Mouse (Mus musculus): ENCODE measurements around the gene Cox6b1. TPM values are rescaled to one million over a fixed set of nuclear protein-coding genes. Genes with fewer than 3 reads are reported as not detected.

Cox6b1 gene
- total RNA-seq, 2 experiments from 2014 or later, result 3,012 to 3,285 TPM

DNA sequence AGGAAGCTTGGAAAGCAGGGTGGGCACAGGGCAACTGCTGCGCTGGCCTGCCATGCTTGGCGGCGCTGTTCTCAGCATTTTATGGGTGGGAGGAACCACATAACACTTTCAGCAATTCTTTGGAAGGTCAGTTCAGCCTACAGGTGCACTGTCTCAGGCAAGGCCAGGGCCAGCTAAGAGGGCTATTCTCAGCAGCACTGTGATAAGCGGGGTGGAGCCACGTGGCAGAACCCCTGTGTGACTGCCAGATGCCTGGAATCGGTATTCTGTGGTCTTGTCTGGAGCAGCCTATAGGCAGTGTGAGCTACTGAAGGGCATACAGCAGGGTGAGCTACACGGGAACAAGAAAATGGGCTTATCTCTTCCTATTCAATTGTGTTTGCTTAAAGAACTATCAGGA is 15.9 kb downstream of the Cox6b1 start:
- DNase-seq, result no peak

DNA sequence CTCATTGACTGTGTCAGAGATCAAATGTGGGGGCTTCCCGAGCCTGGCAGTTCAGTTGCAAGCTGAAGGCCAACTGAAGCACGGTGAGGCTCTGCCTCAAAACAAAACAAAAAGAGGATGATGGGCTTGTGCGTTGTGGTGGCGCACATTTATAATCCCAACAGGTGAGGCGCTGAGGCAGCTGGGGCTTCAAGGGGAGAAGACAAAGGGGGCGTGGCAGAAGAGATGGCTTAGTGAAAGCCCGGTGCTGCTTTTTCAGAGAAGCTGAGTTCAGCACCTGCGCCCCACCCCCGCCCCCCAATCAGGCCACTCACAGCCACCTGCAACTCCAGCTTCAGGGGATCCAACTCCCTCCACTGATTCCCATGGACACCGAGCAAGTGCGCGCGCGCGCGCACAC is 17.5 kb downstream of the Cox6b1 start:
- DNase-seq, result no peak

DNA sequence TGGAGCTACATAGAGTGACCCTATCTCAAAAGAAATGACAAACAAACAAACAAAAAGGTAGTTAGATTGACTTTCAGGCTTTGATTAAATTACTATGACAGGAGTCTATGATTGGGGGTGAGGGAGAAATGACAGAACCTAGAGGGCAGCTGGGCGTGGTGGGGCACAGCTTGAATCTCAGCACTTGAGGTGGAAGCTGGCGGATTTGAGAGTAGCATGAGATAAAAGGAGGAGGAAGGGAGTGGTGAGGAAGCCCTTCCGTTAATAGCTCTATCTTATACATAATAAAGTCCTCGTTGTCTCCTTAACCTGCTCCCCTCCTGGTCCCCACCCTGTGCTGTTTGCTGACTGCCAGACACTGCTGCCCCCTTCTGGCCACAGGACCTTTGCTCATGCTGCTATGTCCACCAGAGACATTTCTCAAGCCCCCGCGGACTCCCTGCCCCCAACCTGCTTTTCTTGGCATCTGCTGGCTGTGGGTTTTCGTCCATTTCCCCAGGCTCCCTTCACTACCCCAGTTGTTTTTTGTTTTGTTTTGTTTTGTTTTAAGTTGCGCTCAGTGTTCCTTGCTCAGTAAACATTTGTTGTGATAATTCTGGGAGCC is 18.1 kb downstream of the Cox6b1 start:
- peak; percentile 76 for DNase-seq

DNA sequence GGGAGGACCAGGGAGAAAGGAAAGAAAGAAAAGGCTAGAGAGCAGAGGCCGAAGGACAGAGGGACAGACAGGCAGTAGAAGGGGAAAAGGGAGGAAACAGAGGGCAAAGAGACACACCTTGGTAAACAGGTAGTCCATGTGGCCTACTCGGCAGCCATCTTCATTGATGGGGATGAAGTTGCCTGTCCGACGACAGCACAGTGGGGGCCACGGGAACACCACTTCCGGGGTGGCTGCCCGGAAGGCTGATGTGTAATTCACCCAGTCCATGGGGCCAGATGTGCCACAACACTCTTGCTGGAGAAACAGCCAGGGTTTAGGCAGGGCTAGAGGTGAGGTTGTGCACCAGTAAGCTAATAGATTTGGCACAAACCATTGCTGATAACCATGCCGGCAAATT is 21.0 kb downstream of the Cox6b1 start:
- DNase-seq, result no peak

DNA sequence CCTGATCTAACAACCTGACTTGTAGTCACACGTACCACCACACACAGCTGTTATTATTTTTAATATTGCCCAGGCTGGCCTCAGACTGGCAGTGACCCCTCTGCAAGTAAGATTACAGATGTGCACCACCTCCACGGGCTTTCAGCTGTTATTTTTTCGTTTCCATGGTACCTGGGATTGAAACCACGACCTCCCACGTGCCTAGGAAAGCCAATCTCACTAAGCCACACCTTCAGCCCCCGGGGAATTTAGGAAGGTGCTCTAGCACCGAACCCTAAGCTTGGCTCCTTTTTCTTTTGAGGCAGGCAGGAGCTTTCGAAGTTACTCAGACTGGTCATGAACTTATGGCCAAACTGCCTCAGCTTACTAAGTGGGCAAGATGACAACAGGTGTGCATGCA is 21.5 kb downstream of the Cox6b1 start:
- DNase-seq, result no peak

DNA sequence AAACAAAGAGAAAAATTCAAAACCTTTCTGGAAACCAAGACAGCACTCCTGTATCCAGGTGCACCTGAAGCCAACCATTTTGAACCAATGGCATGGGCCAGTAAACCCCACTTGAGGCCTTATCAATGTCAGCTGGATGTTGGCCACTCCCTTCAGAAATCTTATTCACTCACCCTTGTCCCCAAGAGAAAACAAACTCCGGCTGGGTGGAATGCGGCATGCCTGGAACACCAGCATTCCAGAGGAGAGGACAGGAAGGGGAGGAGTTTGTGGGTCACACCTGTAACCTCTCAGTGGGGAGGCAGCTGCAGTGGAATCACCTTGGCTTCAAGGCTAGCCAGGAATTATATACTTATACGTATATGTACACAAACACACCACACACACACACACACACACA is 23.4 kb downstream of the Cox6b1 start:
- DNase-seq, result no peak

DNA sequence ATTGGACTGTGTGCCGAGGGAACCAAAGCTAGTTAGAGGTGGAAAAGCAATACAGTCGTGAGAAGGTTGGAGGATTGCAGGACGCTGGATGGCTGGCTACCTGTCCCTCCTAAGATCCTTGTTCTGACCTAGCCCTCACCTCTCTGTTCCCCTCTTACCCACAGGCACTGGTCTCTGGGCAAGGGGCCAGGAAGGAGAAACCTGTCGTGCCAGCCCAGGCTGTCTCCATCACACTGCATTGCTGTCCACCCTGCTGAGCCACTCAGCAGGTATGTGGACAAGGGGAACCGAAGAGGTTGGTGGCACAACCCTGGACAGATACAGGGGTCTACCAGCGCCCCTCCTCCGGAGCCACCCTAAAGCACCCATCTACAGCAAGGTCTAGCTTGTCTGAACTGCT is 25.3 kb downstream of the Cox6b1 start:
- no peak for DNase-seq

DNA sequence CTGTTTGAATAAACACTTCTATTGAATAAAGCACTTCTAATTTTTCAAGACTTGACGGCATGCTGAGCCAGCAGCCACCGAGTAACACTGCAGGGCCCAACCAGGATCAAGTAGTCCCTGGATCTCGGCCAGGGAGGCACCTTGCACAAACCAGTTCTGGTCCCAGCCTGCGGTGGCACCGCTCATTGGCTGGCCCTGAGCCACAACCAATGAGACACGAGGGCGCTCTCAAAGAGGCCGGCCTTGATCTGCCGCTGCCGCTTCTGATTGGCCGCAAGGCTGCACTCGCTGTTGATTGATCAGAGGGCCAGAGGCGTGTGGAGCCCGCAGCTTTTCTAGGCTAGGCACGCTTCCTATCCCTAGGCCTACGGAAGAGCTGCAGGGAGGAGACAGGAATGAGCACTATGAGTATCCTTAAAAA is 26.0 kb downstream of the Cox6b1 start:
- DNase-seq, result peak; percentile 96

DNA sequence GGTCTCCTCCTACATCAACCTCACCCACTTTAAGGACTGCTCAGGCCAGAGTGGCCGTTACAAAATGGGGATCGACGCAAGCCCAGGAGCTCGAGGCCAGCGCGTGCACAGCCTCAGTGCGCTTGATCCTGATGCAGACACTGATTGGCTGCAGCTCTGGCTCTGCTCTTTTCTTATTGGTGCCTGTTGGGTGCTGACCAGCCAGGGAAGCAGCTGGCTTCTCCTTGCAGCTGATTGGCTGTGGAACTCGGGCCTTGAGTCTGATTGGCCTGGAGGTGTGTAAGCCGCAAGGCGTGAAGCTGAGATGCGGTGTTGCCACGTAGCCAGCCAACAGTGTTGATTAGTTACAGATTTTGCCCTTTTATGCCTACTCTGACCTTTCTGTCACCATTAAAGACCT is 27.2 kb downstream of the Cox6b1 start, which contains the start of gene Zbtb32:
Zbtb32 (minus strand) TSS at position 124 of the 400 bp plus-strand sequence.
- DNase-seq, result no peak

DNA sequence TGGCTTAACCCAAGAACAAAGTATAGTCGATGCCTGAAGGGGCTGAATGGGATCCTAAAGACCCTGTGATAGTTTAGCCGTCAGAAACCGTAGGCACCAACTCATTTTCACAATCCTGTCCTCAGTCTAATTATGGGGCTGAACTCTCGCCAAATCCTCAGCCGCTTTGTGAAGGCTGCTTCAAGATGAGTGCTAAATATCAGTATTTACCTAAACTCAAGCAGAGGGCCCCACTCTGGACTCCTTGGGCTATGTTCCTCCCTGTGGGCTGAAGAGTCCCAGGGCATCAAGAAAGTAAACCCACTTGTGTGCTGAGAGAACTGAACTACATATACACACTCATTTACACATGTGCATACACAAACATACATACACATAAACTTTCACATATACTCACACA is 29.1 kb downstream of the Cox6b1 start:
- DNase-seq, result no peak

DNA sequence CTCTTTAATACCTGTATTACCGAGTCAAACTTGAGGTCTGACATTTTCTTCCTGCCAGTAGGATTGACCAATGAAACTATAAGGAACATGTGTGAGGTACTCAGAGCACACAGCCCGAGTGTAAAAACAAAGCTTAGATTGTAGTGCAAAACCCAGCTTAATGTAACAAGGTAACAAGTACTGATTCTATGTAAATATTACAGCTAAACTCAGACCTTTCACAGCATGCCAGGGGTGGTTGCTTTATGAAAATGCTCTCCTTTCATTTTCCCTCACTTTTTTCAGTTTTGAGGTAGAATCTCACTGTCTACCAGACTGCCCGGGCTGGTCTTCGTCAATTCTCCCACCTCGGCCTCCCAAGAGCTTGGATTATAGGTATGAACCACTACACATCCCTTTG is 29.9 kb downstream of the Cox6b1 start:
- no peak for DNase-seq

DNA sequence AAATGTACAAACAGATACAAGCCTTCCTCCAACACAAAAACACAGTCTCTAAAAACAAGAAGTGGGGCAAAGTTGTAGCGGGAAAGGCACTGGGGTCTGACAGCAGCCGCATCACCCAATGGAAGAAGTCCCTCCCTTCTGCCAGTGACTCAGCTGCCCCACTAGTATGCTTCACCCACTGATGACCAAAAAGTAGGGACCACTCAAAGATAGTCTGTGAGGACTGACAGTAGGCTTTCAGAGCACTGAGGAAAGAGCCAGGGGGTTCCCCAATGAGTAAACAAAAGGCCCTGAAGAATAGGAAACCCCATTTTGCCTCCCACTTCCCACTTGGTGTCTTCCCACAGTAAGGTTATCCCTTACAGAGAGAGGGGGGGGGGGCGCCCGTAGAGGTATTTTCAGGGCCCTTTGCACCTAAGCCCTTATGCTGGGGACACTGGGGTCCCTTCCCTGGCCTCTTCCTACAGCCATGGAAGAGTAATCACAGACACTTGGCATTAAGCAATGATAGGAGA is 31.4 kb downstream of the Cox6b1 start:
- no peak for DNase-seq

DNA sequence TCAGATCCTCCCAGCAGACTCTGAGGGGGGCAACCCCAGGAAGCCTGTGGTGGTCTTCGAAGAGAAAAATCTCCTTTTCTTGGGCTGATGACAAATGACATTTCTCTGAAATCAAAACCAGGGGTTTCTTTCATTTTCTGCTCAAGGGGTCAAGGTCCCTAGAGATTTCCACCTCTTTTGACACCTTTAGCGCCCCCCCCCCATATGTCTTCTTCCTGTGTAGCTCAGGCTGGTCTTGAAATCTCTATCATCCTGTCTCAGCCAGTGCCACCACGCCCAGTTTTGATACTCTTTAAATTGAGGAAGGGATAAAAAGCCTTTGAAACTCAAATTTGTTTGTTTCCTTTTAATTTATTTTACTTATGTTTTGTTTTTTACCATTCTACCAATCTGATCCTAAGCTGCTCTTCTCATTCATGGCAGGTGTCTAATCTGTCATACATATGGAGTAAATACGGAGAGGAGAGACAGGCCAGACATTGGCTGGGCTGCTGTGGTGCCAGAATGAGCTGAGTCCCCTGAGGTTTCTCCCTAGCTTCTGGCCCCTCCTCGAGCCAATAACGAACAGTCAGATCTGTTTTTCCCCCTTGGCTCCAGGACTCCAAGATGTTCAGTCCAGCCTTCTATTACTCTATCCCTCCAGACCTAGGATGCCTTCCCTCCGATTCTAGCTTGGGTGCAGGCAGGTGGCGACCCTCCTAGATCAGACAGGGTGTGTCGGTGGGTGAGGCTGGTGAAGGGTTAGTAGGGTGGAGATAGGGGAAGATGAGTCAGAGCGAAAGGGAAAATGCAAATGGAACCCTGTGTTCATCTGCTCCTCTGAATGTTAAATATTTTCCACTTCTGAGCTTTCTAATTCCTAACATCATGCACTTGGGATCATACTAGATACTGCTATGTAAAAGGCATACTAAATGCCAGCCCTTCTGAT is 32.1 kb downstream of the Cox6b1 start:
- DNase-seq, result no peak

DNA sequence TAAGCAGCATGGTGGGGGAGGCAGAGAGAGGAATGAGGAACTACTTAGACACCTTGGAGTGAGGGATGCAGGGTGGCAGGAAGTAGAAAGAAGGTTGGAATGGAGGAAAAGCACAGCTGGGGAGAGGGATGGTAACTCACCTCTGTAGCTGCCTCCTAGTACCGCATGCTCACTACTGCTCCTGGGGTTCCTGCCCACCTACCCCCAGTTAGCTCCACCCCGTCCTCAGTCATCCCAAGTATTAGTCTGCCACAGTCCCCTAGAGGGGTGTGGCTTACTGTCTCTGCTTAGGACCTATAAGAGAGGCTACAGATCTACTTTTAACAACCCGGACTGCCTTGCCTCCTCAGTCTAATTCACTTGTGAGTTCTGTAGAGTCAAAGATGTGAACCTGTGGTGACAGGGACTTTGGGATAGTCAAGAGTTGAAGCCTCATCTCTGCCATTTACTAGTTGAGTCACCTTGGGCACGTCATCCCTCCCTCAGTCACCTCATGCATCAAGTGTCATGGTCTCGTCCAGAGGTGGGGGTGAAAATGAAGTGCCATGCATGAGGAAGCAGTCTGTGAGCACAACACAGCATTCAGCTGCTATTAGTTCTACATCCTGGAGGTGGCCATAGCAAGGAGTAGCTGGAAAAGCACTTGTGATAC is 33.1 kb downstream of the Cox6b1 start:
- DNase-seq, result no peak

DNA sequence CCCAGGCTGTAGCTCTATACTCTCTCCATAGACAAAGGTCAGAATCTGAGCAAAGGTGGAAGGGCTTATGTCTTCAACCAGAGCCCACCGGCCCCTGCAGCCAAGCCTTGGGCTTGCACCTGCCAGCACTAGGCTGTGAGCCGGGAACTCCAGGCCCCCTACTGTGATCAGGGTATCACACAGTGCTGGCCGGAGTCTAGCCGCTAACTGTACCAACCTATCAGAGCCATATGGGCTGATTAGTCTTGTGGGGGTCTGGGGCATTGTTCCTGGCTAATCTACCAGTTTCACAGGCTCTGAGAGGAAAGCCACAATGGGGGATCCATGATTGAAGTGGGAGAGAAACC is 34.4 kb downstream of the Cox6b1 start:
- no peak for DNase-seq

DNA sequence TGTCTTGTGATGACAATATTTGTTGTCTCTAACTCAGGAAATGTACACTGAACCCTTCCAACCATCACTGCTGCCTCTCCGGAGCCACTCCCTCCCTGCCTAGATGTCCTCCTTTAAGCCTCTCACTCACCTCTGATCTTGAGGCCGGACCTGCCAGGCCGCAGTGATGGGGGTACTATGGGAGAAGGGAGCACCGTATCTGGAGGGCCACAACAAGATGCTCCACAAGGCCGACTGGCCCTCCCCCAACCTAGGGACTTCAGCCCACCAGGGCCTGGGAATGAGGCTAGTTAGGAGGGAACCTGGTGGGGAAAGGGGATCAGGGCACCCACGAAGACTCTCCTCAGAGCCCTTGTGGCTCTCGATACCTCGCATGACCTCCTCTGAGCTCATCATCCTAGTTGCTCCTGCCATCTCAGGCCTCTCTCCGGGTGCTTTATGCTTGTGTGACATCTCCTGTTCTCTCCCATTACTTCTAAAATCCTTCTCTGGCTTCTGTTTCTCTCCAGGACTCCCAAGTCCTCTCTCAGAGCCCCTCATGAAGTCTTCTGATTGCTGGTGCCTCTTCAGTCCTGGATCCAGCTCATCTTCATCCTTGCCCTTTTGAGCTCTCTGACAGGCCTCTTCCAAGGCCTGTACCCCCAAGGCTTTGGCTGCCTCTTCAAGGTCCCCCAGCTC is 34.9 kb downstream of the Cox6b1 start:
- no peak for DNase-seq

DNA sequence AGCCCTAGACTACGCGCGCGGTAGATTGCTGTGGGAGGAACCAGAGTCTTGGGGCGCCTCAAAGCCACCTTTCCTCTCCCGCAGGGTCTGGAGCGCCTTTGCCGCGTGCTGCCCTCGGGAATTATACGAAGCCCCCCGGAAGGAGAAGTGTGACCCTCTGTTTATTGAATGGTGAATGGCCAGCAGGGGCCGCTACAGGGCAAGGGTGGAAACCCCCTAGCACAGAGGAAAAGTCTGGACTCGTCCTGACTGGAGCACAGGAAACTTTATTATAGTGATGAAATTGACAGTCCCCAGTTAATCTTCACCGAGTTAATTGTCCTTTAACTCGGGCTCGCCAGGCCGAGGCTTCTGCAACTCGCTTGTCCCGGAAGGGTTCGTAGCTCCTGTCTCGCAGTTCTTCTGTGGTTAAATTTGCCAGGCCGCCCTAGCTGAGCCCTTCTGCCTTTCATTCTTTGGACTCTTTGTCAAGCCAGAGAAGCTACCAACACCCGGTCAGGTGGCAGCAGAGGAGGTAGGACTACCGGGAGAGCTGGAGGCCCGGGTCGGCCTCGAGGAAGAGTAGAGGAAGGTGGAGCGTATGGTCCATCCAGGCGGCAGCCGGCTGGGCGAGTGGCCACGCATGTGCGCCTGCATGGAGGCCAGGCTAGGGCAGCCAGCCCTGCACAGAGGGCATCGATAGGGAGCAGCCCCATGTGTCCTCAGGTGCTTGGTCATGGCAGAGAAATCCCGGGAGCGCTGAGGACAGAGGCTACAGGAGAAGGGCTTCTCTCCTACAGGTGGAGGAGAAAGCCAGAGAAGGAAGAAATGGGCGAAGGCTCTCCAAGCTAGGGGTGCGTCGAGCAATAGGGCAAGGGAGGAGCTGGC is 36.3 kb downstream of the Cox6b1 start:
- DNase-seq, result peak; percentile 91

DNA sequence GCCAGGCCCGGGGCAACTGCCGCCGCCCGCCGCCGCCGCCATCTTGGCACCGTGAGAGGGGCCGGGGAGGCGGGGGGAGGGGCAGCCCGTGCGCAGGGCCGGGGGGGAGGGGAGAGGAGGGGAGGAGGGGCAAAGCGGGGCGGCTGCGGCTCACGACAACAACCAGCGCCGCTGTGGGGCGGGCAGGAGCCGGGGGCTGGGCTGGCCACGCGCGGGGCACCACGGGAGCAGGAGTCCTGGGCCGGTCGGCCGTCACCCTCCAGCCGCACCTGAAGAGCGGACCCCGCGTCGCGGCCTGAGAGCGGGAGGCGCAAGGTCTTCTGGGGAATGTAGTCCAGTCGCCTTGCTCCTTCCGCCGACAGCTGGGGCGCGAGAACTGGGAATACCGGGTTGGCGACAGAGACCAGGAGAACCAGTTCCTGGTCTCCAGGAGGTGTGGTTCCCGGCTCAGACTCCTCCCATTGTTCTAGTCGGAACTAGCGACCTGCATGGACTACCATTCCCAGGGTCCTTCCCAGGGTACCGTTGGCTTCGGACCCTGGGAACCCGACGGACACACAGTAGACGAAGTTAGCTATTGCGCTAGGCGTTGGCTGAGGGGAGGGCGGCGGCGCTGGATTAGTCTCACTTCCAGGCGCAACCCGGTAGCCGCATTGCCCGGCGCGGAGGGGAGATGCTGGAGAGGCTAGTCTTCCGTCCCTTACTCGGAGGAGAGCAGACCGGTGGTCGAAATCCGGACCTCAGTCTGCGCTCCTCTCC is 37.1 kb downstream of the Cox6b1 start, which contains the start of gene Kmt2b:
Kmt2b (minus strand) TSS at position 51 of the 759 bp plus-strand sequence.
- DNase-seq, result peak; percentile 97

DNA sequence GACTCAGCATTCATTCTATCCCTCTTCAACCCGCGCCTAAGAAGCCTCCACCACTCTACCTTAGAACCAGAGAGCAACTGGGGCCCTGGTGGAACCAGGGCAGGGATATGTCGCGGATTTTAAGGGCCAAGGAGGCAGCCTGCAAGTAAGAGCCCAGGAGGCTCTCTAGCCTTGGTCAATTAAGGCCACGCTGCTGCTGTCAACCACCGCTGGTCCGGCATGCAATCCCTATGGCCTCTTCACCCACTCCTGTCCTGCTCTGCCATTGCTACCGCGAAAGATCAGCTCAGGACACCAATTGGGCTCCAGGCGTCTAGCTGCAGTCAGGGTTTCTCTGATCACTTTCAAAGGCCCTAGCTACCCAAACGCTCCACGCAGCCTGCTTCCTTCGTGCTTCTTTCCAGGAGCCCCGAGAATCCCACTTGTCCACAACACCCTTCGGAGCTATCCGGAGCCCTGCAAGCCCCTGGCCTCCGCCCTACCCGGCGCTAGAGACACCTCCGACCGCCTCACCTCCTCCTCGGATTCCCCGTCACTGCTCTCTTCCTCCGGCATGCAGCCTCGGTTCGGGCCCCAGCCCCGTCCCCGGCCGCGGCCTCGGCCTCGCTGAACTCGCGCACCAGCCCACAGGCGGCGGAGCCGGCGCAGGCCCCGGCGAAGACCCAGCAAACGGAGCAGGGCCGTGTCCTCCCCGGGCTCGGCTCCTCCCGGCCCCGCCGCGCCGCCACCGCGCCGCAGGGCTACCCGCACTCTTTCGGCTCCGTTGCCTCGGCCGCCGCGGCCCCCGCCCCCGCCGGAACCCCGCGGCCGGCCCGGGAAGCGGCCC is 37.9 kb downstream of the Cox6b1 start:
- DNase-seq, result peak; percentile 64
